Mouse (Mus musculus) embryonic facial prominence, embryonic 13.5 days (tissue): ENCODE measurements at regions not wholly inside any gene's neighbourhood (a gene's known extent, or its start where the extent isn't known, plus 50 kb on each side); places are given as distances from the start of the nearest gene placed in this dataset.

Experiments used
- ATAC-seq: fragments of 200-750 bp; cut with Nextera tagmentation; 2 replicates; pipeline ENCODE4 v1.8.0; 2017; ENCODE audit warnings: low read depth; ENCODE audit not compliant: insufficient number of reproducible peaks, insufficient read depth, low FRiP score, low TSS enrichment
- H3K27ac ChIP-seq: fragments of 300-500 bp; sonication (generic); 2 replicates; pipeline ENCODE4 v1.5.1; 2015; ENCODE audit warnings: moderate library complexity, mild to moderate bottlenecking, inconsistent platforms
- H3K27me3 ChIP-seq: fragments of 300-500 bp; sonication (generic); 2 replicates; pipeline ENCODE4 v1.6.1; 2015; ENCODE audit warnings: mild to moderate bottlenecking, inconsistent platforms
- H3K36me3 ChIP-seq: fragments of 300-500 bp; sonication (generic); 2 replicates; pipeline ENCODE4 v1.6.1; 2015; ENCODE audit warnings: mild to moderate bottlenecking, inconsistent platforms
- H3K4me1 ChIP-seq: fragments of 300-500 bp; sonication (generic); 2 replicates; pipeline ENCODE4 v1.6.1; 2015; ENCODE audit warnings: inconsistent platforms
- H3K4me2 ChIP-seq: fragments of 300-500 bp; sonication (generic); 2 replicates; pipeline ENCODE4 v1.6.1; 2015; ENCODE audit warnings: moderate library complexity, mild to moderate bottlenecking, inconsistent platforms
- H3K4me3 ChIP-seq: fragments of 300-500 bp; sonication (generic); 2 replicates; pipeline ENCODE4 v1.5.1; 2015; ENCODE audit warnings: mild to moderate bottlenecking, inconsistent platforms
- H3K9ac ChIP-seq: fragments of 300-500 bp; sonication (generic); 2 replicates; pipeline ENCODE4 v1.6.1; 2015; ENCODE audit warnings: mild to moderate bottlenecking, inconsistent platforms
- H3K9me3 ChIP-seq: fragments of 300-500 bp; sonication (generic); 2 replicates; pipeline ENCODE4 v1.6.1; 2016; ENCODE audit warnings: inconsistent platforms
- WGBS: fragments of 180-500 bp; shearing (Covaris S2); methylation state at CpG from one replicate; pipeline ENCODE4 v1.1.7; 2015; ENCODE audit warnings: mixed read lengths; 5-methylcytosine and 5-hydroxymethylcytosine counted together

GRCm38 (mm10) chr1:184553791-184554190, 178.6 kb downstream of the Hlx start:
- no peak for ATAC-seq

GRCm38 (mm10) chr1:184550491-184550890, 181.9 kb downstream of the Hlx start:
- no peak overlapping the region for H3K4me3 ChIP-seq
- WGBS = 82% methylated on average over 2 of the region's 2 CpGs
- H3K9me3 ChIP-seq = no peaks in the 10 kb centered on the region
- ATAC-seq = no peak
- H3K27ac ChIP-seq = no peak overlapping the region
- no peaks in the 10 kb centered on the region for H3K36me3 ChIP-seq
- no peaks in the 10 kb centered on the region for H3K4me1 ChIP-seq
- peaks cover 9% of the 10 kb centered on the region; the same call in 1 of the 2 replicates for H3K27me3 ChIP-seq
- no peak overlapping the region for H3K4me2 ChIP-seq
- H3K9ac ChIP-seq = no peak overlapping the region

More at GRCm38 (mm10) chr1:184553791-184554190, 178.6 kb downstream of the Hlx start:
- H3K4me2 ChIP-seq = no peak overlapping the region
- H3K4me1 ChIP-seq = no peaks in the 10 kb centered on the region
- no peak overlapping the region for H3K27ac ChIP-seq
- H3K9me3 ChIP-seq = no peaks in the 10 kb centered on the region
- H3K4me3 ChIP-seq = no peak overlapping the region
- H3K9ac ChIP-seq = no peak overlapping the region
- H3K27me3 ChIP-seq = no peaks in the 10 kb centered on the region
- no peaks in the 10 kb centered on the region for H3K36me3 ChIP-seq

- H3K9me3 ChIP-seq = no peaks in the 10 kb centered on the region
- no peaks in the 10 kb centered on the region for H3K4me1 ChIP-seq
- no peak for ATAC-seq
- H3K4me3 ChIP-seq = no peak overlapping the region
- no peak overlapping the region for H3K27ac ChIP-seq
- H3K36me3 ChIP-seq = no peaks in the 10 kb centered on the region
- WGBS = 86% methylated on average over 15 of the region's 15 CpGs
- H3K27me3 ChIP-seq = peaks cover 9% of the 10 kb centered on the region
- no peak overlapping the region for H3K4me2 ChIP-seq
- no peak overlapping the region for H3K9ac ChIP-seq
Observed at GRCm38 (mm10) chr1:184547650-184548235, 184.7 kb downstream of the Hlx start.

- Histone ChIP-seq H3K27me3 (peaks cover 9% of the 10 kb centered on the region), H3K4me2 (no peak overlapping the region), H3K9me3 (no peaks in the 10 kb centered on the region), H3K4me3 (no peak overlapping the region), H3K27ac (no peak overlapping the region), H3K4me1 (no peaks in the 10 kb centered on the region), H3K36me3 (no peaks in the 10 kb centered on the region), H3K9ac (no peak overlapping the region)
- ATAC-seq = no peak
- WGBS = 90% methylated on average over 5 of the region's 5 CpGs
Observed at GRCm38 (mm10) chr1:184546140-184546661, 186.2 kb downstream of the Hlx start.

- Histone ChIP-seq H3K9me3 (no peaks in the 10 kb centered on the region), H3K4me2 (no peak overlapping the region), H3K27me3 (peaks cover 9% of the 10 kb centered on the region), H3K9ac (no peak overlapping the region), H3K36me3 (no peaks in the 10 kb centered on the region), H3K4me3 (no peak overlapping the region), H3K27ac (no peak overlapping the region), H3K4me1 (peaks cover 1% of the 10 kb centered on the region; the same call in 1 of the 2 replicates)
- WGBS = 59% methylated on average over 4 of the region's 4 CpGs
- no peak for ATAC-seq
Observed at GRCm38 (mm10) chr1:184545111-184545510, 187.3 kb downstream of the Hlx start.

GRCm38 (mm10) chr1:184542321-184543115, 189.9 kb downstream of the Hlx start:
- no peak for ATAC-seq
- Histone ChIP-seq H3K9ac (no peak overlapping the region), H3K4me2 (no peak overlapping the region), H3K27ac (no peak overlapping the region), H3K4me3 (no peak overlapping the region), H3K9me3 (no peaks in the 10 kb centered on the region), H3K27me3 (peaks cover 3% of the 10 kb centered on the region), H3K4me1 (peaks cover 10% of the 10 kb centered on the region; the same call in 1 of the 2 replicates), H3K36me3 (no peaks in the 10 kb centered on the region)
- WGBS = 87% methylated on average over 11 of the region's 11 CpGs

GRCm38 (mm10) chr1:184539818-184540217, 192.6 kb downstream of the Hlx start:
- H3K9ac ChIP-seq = no peak overlapping the region
- H3K27me3 ChIP-seq = peaks cover 3% of the 10 kb centered on the region; the same call in 1 of the 2 replicates
- 43% methylated on average over 7 of the region's 7 CpGs for WGBS
- no peak for ATAC-seq
- H3K36me3 ChIP-seq = no peaks in the 10 kb centered on the region
- H3K9me3 ChIP-seq = no peaks in the 10 kb centered on the region
- H3K4me3 ChIP-seq = no peak overlapping the region
- H3K4me2 ChIP-seq = no peak overlapping the region
- H3K4me1 ChIP-seq = peaks cover 10% of the 10 kb centered on the region; the same call in 1 of the 2 replicates
- no peak overlapping the region for H3K27ac ChIP-seq

GRCm38 (mm10) chr1:184536311-184537200, 195.9 kb downstream of the Hlx start:
- Histone ChIP-seq H3K4me1 (peaks cover 22% of the 10 kb centered on the region), H3K36me3 (no peaks in the 10 kb centered on the region), H3K27me3 (0 out of 2 replicates have a peak, but pooled peaks cover 3% of the 10 kb centered on the region), H3K9me3 (no peaks in the 10 kb centered on the region), H3K9ac (no peak overlapping the region), H3K4me2 (no peak overlapping the region), H3K4me3 (no peak overlapping the region), H3K27ac (no peak overlapping the region)
- ATAC-seq = no peak
- WGBS = 85% methylated on average over 11 of the region's 11 CpGs

GRCm38 (mm10) chr1:184535691-184536090, 196.7 kb downstream of the Hlx start:
- Histone ChIP-seq H3K27ac (no peak overlapping the region), H3K4me3 (no peak overlapping the region), H3K36me3 (no peaks in the 10 kb centered on the region), H3K9ac (no peak overlapping the region), H3K9me3 (no peaks in the 10 kb centered on the region), H3K4me2 (no peak overlapping the region), H3K4me1 (peaks cover 24% of the 10 kb centered on the region), H3K27me3 (peaks cover 6% of the 10 kb centered on the region; the same call in 1 of the 2 replicates)
- 95% methylated on average over 3 of the region's 3 CpGs for WGBS
- ATAC-seq = no peak

GRCm38 (mm10) chr1:184534511-184534910, 197.9 kb downstream of the Hlx start:
- H3K27ac ChIP-seq = no peak overlapping the region
- H3K9me3 ChIP-seq = no peaks in the 10 kb centered on the region
- no peak overlapping the region for H3K4me2 ChIP-seq
- H3K27me3 ChIP-seq = peaks cover 7% of the 10 kb centered on the region; the same call in 1 of the 2 replicates
- no peaks in the 10 kb centered on the region for H3K36me3 ChIP-seq
- no peak for ATAC-seq
- no peak overlapping the region for H3K9ac ChIP-seq
- 89% methylated on average over 4 of the region's 4 CpGs for WGBS
- no peak overlapping the region for H3K4me3 ChIP-seq
- peaks cover 17% of the 10 kb centered on the region for H3K4me1 ChIP-seq

- Histone ChIP-seq H3K9ac (no peak overlapping the region), H3K4me1 (peaks cover 14% of the 10 kb centered on the region; the same call in 1 of the 2 replicates), H3K4me2 (no peak overlapping the region), H3K36me3 (no peaks in the 10 kb centered on the region), H3K9me3 (no peaks in the 10 kb centered on the region), H3K27ac (no peak overlapping the region), H3K27me3 (peaks cover 7% of the 10 kb centered on the region; the same call in 1 of the 2 replicates), H3K4me3 (no peak overlapping the region)
- 56% methylated on average over 5 of the region's 5 CpGs for WGBS
- ATAC-seq = no peak
Observed at GRCm38 (mm10) chr1:184533870-184534269, 198.5 kb downstream of the Hlx start.
